Mouse (Mus musculus) skeletal muscle tissue, adult 2 months (tissue): Measurements from ENCODE around the gene Tmem235.
A peak's percentile ranks its signal among the peaks of the same experiment; 100 is the strongest.

Source experiments
- DNase-seq: peaks from one replicate; pipeline ENCODE4 v3.0.0-alpha.2; 2012; ENCODE audit warnings: low read depth, low spot score

The Tmem235 gene

GRCm38 (mm10) chr11:117864805-117865204 is 4.3 kb downstream of the Tmem235 start:
- no peak for DNase-seq

GRCm38 (mm10) chr11:117865988-117866387 is 5.4 kb downstream of the Tmem235 start:
- no peak for DNase-seq

GRCm38 (mm10) chr11:117870688-117871365 is 10.3 kb downstream of the Tmem235 start:
- peak; percentile 73 for DNase-seq

GRCm38 (mm10) chr11:117871376-117871775 is 10.8 kb downstream of the Tmem235 start:
- DNase-seq = no peak

- no peak for DNase-seq
Observed at GRCm38 (mm10) chr11:117871911-117872584, 11.5 kb downstream of the Tmem235 start.

GRCm38 (mm10) chr11:117872861-117873608 is 12.5 kb downstream of the Tmem235 start, which contains the start of gene Tha1:
Gene Tha1 (minus strand): TSS chr11:117873481.
- peak; percentile 77 for DNase-seq

- no peak for DNase-seq
Observed at GRCm38 (mm10) chr11:117874419-117874818, 13.9 kb downstream of the Tmem235 start.

GRCm38 (mm10) chr11:117875681-117876080 is 15.1 kb downstream of the Tmem235 start:
- no peak for DNase-seq

- peak; percentile 70 for DNase-seq
Observed at GRCm38 (mm10) chr11:117877917-117878745, 17.6 kb downstream of the Tmem235 start.

- no peak for DNase-seq
Observed at GRCm38 (mm10) chr11:117878892-117879291, 18.3 kb downstream of the Tmem235 start.

- no peak for DNase-seq
Observed at GRCm38 (mm10) chr11:117879676-117880075, 19.1 kb downstream of the Tmem235 start.

GRCm38 (mm10) chr11:117880336-117880976 is 19.9 kb downstream of the Tmem235 start:
- DNase-seq = no peak

- no peak for DNase-seq
Observed at GRCm38 (mm10) chr11:117880977-117881358, 20.4 kb downstream of the Tmem235 start.

- no peak for DNase-seq
Observed at GRCm38 (mm10) chr11:117881787-117882186, 21.2 kb downstream of the Tmem235 start.

- DNase-seq = no peak
Observed at GRCm38 (mm10) chr11:117882208-117882607, 21.7 kb downstream of the Tmem235 start.

GRCm38 (mm10) chr11:117886000-117886399 is 25.4 kb downstream of the Tmem235 start:
- DNase-seq = no peak

- no peak for DNase-seq
Observed at GRCm38 (mm10) chr11:117888168-117888852, 27.8 kb downstream of the Tmem235 start.

GRCm38 (mm10) chr11:117888853-117889822 is 28.6 kb downstream of the Tmem235 start:
- no peak for DNase-seq

GRCm38 (mm10) chr11:117889887-117890340 is 29.4 kb downstream of the Tmem235 start:
- no peak for DNase-seq
